Mouse (Mus musculus): ENCODE results near the gene S100a5.

- no peak for TF ChIP-seq MYOG (IDR thresholded peaks at IDR 0.05; ENCODE audit: control insufficient read depth in 1 of 3, insufficient read depth in 1 of 3, insufficient read length in 2 of 3, low read depth in 2 of 3)
- TF ChIP-seq MAX (IDR thresholded peaks at IDR 0.05; ENCODE audit: low read depth), result no peak
- TF ChIP-seq POLR2A (IDR thresholded peaks at IDR 0.05; ENCODE audit: insufficient read length, low read depth), result no peak
- TF ChIP-seq E2F4 (IDR thresholded peaks at IDR 0.05; ENCODE audit: insufficient read depth), result no peak
- no peak for TF ChIP-seq CEBPB (IDR thresholded peaks at IDR 0.05; ENCODE audit: insufficient read depth, poor library complexity, severe bottlenecking)
- no peak for TF ChIP-seq POLR2AphosphoS2 (IDR thresholded peaks at IDR 0.05; ENCODE audit: insufficient read length, low read depth)
- TF ChIP-seq TCF12 (IDR thresholded peaks at IDR 0.05; ENCODE audit: insufficient read depth, poor library complexity, severe bottlenecking), result no peak
These were observed 11.5 kb upstream of the S100a5 start for GRCm38 (mm10) chr3:90596810-90597209.

All from myocyte (in vitro differentiated cells).